Mouse (Mus musculus): Measurements from ENCODE around the gene Fpgs.

GRCm38 (mm10) chr2:32751665-32752033 is 47.7 kb upstream of the Fpgs start:
- no peak for TF ChIP-seq POLR2A (IDR thresholded peaks at IDR 0.05; ENCODE audit: insufficient read length, low read depth)
- no peak for TF ChIP-seq MAX (IDR thresholded peaks at IDR 0.05; ENCODE audit: low read depth)
- TF ChIP-seq TCF12 (IDR thresholded peaks at IDR 0.05; ENCODE audit: insufficient read depth, poor library complexity, severe bottlenecking), result no peak
